Mouse (Mus musculus) lung, postnatal 0 days (tissue): ENCODE measurements around the gene Pm20d2. TPM values are rescaled to one million over a fixed set of nuclear protein-coding genes. Genes with fewer than 3 reads are reported as not detected.

Experiments used
- ATAC-seq: fragments of 200-750 bp; cut with Nextera tagmentation; 2 replicates; pipeline ENCODE4 v1.8.0; 2017; ENCODE audit warnings: moderate library complexity
- DNase-seq: peaks from one replicate; pipeline ENCODE4 v3.0.0-alpha.2; 2016; ENCODE audit warnings: low spot score
- H3K27ac ChIP-seq: fragments of 300-500 bp; sonication (generic); 2 replicates; pipeline ENCODE4 v1.5.1; 2014; ENCODE audit warnings: antibody characterized with exemption, mild to moderate bottlenecking, low read length, mixed read lengths
- H3K27me3 ChIP-seq: fragments of 300-500 bp; sonication (generic); replicated peaks from 2 replicates; pipeline ENCODE4 v1.6.1; 2014; ENCODE audit warnings: low read length, mixed read lengths; ENCODE audit not compliant: insufficient read depth
- H3K36me3 ChIP-seq: fragments of 300-500 bp; sonication (generic); 2 replicates; pipeline ENCODE4 v1.6.1; 2014; ENCODE audit warnings: low read length, mixed read lengths; ENCODE audit not compliant: insufficient read depth
- H3K4me1 ChIP-seq: fragments of 300-500 bp; sonication (generic); 2 replicates; pipeline ENCODE4 v1.6.1; 2014; ENCODE audit warnings: antibody characterized with exemption, low read depth, low read length, mixed read lengths; ENCODE audit not compliant: insufficient read depth
- H3K4me2 ChIP-seq: fragments of 300-500 bp; sonication (generic); replicated peaks from 2 replicates; pipeline ENCODE4 v1.6.1; 2014; ENCODE audit warnings: low read depth, mild to moderate bottlenecking, low read length, moderate library complexity, mixed read lengths
- H3K4me3 ChIP-seq: fragments of 300-500 bp; sonication (generic); 2 replicates; pipeline ENCODE4 v1.5.1; 2014; ENCODE audit warnings: low read depth, low read length
- H3K9ac ChIP-seq: fragments of 300-500 bp; sonication (generic); replicated peaks from 2 replicates; pipeline ENCODE4 v1.6.1; 2014; ENCODE audit warnings: low read depth, mild to moderate bottlenecking
- H3K9me3 ChIP-seq: fragments of 300-500 bp; sonication (generic); 2 replicates; pipeline ENCODE4 v1.6.1; 2016; ENCODE audit warnings: low read length, mixed read lengths
- CTCF ChIP-seq: IDR thresholded peaks from 2 replicates; pipeline ENCODE4 v1.5.1; 2016; ENCODE audit warnings: antibody characterized with exemption, mild to moderate bottlenecking
- EP300 ChIP-seq: IDR thresholded peaks from 2 replicates; pipeline ENCODE4 v1.6.1; 2016; ENCODE audit warnings: antibody characterized with exemption, mild to moderate bottlenecking, control low read depth
- WGBS: fragments of 180-500 bp; shearing (Covaris S2); extraction: QIAGEN DNeasy Blood & Tissue Kit; methylation state at CpG from one replicate; pipeline ENCODE4 v1.1.7; 2014; 5-methylcytosine and 5-hydroxymethylcytosine counted together
- polyA plus RNA-seq: library from polyadenylated mRNA; unstranded; fragments of >200 nt; fragmentation: Nextera tagmentation; extraction: Ambion mirVana; gene quantifications from 2 replicates; pipeline ENCODE4 v1.2.1, GENCODE M21; 2015

Gene Pm20d2
- polyA plus RNA-seq, 1 experiment from 2014 or later: 0.86 TPM

DNA sequence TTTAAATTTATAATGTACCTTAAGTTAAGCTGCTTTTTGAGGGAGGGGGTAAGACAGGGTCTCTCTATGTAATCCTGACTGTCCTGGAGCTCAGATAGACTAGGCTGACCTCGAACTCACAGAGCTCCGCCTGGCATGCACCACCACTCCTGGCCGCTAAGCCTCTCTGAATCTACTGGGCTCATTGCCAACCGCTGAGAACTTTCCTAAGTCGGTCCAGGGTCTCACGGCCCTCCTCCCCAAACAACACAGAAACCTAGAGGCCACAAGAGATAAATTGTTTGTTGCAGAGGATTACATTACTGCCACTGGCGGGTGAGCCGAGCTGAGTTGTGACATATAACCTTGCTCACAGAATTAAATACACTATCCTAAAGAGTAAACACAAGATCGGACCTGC is 1.4 kb downstream of the Pm20d2 start:
- peak; percentile 24 for DNase-seq
- Histone ChIP-seq H3K36me3 (no peaks in the 10 kb centered on the region), H3K27me3 (no peaks in the 10 kb centered on the region), H3K9ac (no peak overlapping the region), H3K9me3 (no peaks in the 10 kb centered on the region), H3K4me2 (peak overlapping the region; percentile 96), H3K4me1 (no peaks in the 10 kb centered on the region), H3K4me3 (no peak overlapping the region), H3K27ac (no peak overlapping the region)
- WGBS: 13% methylated on average over 9 of the region's 9 CpGs
- peak; percentile 37 for TF ChIP-seq CTCF
- TF ChIP-seq EP300: no peak
- ATAC-seq: no peak

- ATAC-seq (no peak), DNase-seq (no peak)
- 73% methylated on average over 5 of the region's 5 CpGs for WGBS
- Histone ChIP-seq H3K27ac (no peak overlapping the region), H3K4me3 (no peak overlapping the region), H3K9ac (no peak overlapping the region), H3K27me3 (no peaks in the 10 kb centered on the region), H3K4me1 (no peaks in the 10 kb centered on the region), H3K36me3 (no peaks in the 10 kb centered on the region), H3K4me2 (no peak overlapping the region), H3K9me3 (no peaks in the 10 kb centered on the region)
- no peak for TF ChIP-seq EP300
- no peak for TF ChIP-seq CTCF
Observed at GRCm38 (mm10) chr4:33183477-33183876, 6.1 kb downstream of the Pm20d2 start.

DNA sequence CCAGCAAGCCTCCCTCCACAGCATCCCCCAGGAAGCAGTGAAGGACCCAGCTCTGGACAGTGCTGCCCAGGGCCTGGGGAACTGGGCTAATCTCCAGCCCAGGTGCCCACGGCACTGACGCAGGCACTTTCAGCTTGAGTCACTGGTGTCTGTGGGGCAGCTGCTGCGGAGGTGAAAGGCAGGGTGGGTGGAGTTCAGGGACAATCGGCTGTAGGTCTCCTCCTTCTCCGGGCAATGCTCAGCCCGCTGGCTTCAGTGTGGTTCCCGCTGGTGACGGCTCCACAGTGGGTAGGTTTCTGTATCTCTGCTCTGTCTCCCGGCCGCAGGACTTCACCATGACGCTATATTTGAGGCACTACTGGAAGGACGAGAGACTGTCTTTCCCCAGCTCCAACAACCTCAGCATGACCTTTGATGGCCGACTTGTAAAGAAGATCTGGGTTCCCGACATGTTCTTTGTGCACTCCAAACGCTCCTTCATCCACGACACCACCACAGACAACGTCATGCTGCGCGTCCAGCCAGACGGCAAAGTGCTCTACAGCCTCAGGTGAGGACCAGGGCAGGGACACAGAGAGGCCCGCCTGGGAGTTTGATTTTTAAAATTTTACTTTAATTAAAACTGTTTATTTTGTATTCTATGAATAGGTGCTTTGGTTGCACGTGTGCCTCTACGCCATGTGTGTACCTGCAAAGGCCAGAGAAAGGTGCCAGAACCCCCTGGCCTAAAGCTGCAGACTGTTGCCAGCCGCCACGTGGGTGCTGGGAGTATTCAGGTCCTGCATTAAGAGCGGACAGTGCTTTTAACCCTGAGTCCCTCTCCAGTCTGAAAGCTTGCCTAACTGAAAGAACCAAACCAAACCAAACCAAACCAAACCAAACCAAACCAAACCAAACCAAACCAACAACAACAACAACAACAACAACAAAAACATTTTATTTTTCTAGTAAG is 37.2 kb downstream of the Pm20d2 start:
- TF ChIP-seq EP300: no peak
- TF ChIP-seq CTCF: no peak
- Histone ChIP-seq H3K4me2 (no peak overlapping the region), H3K27ac (no peak overlapping the region), H3K9me3 (no peaks in the 10 kb centered on the region), H3K36me3 (no peaks in the 10 kb centered on the region), H3K27me3 (no peaks in the 10 kb centered on the region), H3K4me3 (no peak overlapping the region), H3K9ac (no peak overlapping the region), H3K4me1 (no peaks in the 10 kb centered on the region)
- WGBS: 85% methylated on average over 25 of the region's 26 CpGs
- no peak for DNase-seq
- no peak for ATAC-seq

DNA sequence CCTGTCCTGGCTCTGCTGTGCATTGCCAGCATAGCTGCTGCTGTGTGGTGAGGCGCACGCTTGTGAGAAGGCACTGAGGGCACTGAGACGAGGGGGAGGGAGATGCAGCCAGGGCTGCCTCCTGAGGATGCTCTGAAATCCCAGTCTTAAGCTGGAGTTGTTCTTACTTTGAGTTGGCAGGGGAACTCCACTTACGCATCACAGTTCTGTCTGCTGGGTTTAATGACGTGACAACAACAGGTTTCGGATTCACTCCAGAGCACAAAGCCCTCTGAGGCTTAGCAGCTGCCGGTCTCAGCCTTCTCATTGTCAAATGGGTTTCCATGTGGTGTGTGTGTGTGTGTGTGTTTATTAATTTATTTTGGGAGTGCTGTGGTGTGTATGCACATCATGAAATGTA is 40.4 kb downstream of the Pm20d2 start:
- H3K27ac ChIP-seq: no peak overlapping the region
- no peaks in the 10 kb centered on the region for H3K4me1 ChIP-seq
- no peaks in the 10 kb centered on the region for H3K27me3 ChIP-seq
- H3K36me3 ChIP-seq: no peaks in the 10 kb centered on the region
- no peaks in the 10 kb centered on the region for H3K9me3 ChIP-seq
- H3K4me2 ChIP-seq: no peak overlapping the region
- peak; percentile 53 for ATAC-seq
- peak; percentile 63 for DNase-seq
- WGBS: 54% methylated on average over 7 of the region's 7 CpGs
- no peak overlapping the region for H3K4me3 ChIP-seq
- no peak overlapping the region for H3K9ac ChIP-seq
- no peak for TF ChIP-seq CTCF
- TF ChIP-seq EP300: no peak

- Histone ChIP-seq H3K27ac (no peak overlapping the region), H3K4me2 (no peak overlapping the region), H3K9ac (no peak overlapping the region), H3K27me3 (no peaks in the 10 kb centered on the region), H3K36me3 (no peaks in the 10 kb centered on the region), H3K4me3 (no peak overlapping the region), H3K4me1 (no peaks in the 10 kb centered on the region), H3K9me3 (no peaks in the 10 kb centered on the region)
- DNase-seq: peak; percentile 52
- TF ChIP-seq CTCF (peak; percentile 80), EP300 (no peak)
- no peak for ATAC-seq
- 0% methylated on average over 2 of the region's 2 CpGs for WGBS
Observed at GRCm38 (mm10) chr4:33147825-33148224, 41.7 kb downstream of the Pm20d2 start.

GRCm38 (mm10) chr4:33146679-33147291 is 42.8 kb downstream of the Pm20d2 start:
- no peak overlapping the region for H3K27ac ChIP-seq
- no peak overlapping the region for H3K9ac ChIP-seq
- no peaks in the 10 kb centered on the region for H3K4me1 ChIP-seq
- no peaks in the 10 kb centered on the region for H3K9me3 ChIP-seq
- DNase-seq (no peak), ATAC-seq (no peak)
- H3K36me3 ChIP-seq: no peaks in the 10 kb centered on the region
- no peaks in the 10 kb centered on the region for H3K27me3 ChIP-seq
- H3K4me2 ChIP-seq: no peak overlapping the region
- WGBS: 28% methylated on average over 20 of the region's 20 CpGs
- H3K4me3 ChIP-seq: no peak overlapping the region
- TF ChIP-seq CTCF (no peak), EP300 (no peak)
